Mouse (Mus musculus) natural killer cell, adult 2 months (primary cell): ENCODE data around the gene Ces2a.

Experiments
- DNase-seq, 2 experiments: peaks; one replicate each; pipeline ENCODE4 v3.0.0; 2022; ENCODE audit warnings: low spot score in 2 of 2

Ces2a gene

GRCm38 (mm10) chr8:104733753-104734152 lies at the start of gene Ces2a:
Gene Ces2a, plus strand, starts transcription at chr8:104734003.
- no peak for DNase-seq

DNA sequence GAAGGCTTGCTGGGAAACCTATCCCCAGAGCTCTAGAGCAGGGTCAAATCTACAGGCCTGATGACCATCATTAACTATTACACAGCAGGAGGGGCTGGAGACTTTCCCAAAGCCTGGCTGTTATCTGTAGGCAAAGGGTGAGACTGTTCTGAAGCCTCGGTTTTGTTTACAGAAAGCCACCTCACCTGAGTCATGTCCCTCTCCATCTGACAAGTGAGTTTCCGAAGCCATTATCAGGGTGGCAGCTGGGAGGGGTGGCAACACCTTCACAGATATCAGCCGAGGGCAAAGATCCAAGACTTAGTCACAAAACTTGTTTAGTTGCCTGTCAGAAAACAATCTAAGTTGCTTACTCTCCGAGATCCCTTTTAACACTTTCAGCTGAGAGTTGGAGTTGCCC lies 45.4 kb upstream of the Ces2a start:
- no peak for DNase-seq

GRCm38 (mm10) chr8:104698556-104698955 lies 35.2 kb upstream of the Ces2a start:
- DNase-seq, result no peak

DNA sequence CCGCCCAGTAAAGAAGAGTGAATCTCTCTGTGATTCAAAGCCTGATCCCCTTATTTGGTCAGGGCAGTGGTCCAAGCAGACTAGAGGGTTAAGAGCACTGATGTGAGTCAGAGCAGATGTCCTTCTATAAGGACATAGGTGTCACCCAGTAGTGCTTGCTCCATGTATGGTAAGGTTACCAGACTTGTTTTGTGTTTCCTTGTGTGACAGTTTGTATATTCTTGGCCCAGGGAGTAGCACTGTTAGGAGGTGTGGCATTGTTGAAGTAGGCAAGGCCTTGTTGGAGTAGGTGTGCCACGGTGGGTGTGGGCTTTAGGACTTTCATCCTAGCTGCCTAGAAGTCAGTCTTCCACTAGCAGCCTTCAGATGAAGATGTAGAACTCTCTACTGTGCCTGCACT lies 31.9 kb upstream of the Ces2a start:
- DNase-seq, result no peak

DNA sequence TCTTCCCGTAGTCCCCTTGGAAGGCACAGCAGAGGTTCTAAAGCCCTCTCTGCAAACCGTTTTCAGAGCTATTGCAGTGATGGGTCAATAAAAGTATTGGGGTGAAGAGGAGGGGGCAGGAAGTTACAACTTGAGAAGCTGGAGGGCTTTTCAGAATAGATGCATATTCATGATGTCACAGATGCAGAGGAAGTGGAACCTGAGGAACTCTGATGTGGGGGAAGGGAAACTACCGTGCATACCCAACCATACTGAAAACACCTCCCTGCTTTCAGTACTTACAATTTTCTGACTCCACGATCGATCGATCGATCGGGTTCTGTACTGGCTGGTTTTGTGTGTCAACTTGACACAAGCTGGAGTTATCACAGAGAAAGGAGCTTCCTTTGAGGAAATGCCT lies 12.6 kb upstream of the Ces2a start:
- no peak for DNase-seq

DNA sequence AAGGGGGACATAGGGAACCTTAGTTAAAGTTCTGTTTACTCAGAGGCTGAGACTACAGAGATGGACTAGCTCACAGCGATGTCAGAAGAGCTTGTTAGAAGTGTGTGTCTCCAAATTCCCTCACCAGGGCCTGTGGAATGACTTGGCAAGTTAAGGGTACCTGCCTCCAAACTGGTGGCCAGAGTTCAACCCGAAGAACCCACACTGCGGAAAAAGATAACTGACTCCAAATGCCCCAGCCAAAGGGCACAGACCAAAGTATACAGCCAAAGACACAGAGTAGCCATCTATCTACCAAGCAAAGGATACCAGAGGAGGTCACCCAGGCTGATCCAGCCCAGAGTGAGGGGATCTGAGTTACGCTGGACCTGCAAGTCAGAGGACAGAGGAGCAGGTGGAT lies 2.4 kb upstream of the Ces2a start:
- DNase-seq, result no peak

DNA sequence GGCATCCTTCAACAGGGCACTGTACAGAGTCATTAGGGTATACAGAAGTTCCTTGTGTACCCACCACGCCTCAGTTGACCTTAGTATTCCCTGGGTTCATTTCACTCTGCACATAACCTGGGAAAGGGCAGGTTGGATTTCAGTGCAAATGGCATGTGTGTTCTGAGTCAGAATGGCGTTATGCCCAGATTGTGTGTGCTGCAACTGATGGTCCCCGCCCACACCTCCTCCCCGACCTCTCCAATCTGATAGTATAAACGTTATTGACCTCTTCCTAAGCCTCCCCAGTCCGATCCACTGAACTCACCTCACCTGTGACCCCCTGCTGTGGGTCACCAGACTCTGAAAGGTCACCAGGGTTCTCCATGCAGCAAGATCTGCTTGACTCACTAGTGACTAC lies 1.8 kb upstream of the Ces2a start:
- no peak for DNase-seq

DNA sequence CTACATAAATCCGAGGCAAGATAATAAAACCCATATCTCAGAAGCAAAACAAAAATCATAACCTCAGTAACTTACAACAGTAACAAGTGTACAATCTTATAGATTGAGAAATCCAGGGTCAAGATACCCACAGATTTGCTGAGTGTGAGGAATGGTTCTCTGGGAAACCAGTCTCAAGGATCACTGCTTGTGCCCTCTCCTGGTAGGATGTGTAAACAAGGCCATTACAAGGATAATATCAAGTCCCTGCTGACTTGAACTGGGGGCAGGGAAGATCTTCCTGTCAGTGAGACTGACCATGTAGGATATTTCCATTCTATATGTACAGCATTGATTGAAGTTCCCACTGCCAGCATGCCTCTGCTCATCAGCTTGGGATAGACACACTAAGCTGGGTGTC lies 8.2 kb downstream of the Ces2a start:
- DNase-seq, result no peak

DNA sequence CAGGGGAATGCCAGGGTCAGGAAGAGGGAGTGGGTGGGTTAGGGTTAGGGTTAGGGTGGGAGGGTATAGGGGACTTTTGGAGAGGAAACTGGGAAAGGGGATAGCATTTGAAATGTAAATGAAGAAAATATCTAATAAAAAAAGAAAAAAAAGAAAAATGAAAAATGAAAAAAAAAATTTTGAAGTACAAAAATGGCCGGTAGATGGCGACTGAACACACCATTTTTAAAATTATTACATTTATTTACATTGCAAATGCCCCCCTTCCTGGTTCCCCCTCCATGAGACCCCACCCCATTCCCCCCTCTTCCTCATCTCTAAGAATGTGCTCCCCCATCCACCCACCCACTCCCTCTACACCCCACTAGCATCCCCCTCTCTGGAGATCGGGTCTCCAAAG lies 9.6 kb downstream of the Ces2a start:
- no peak for DNase-seq

GRCm38 (mm10) chr8:104752818-104753217 lies 19.0 kb downstream of the Ces2a start:
- no peak for DNase-seq

GRCm38 (mm10) chr8:104757621-104758020 lies 23.8 kb downstream of the Ces2a start:
- no peak for DNase-seq

DNA sequence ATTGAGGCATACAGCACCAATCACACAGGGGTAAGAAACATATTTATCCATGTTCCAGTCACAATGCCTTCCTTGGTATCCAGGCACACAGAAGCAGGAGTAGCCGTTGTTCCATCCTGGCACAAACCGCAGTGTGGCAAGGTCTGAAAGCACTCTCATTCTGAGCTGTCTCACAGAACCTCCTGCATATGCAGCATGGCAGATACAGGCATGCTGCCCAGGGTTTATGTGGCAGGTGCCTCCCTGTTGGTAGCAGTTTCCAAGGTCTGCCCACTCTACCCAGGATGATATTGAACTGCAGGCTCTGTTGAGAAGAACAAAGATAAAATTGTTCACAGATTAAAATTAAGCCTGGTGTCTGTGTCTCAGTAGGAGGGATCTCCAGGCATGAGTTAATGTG lies 24.4 kb downstream of the Ces2a start:
- no peak for DNase-seq

GRCm38 (mm10) chr8:104761126-104761525 lies 27.3 kb downstream of the Ces2a start:
- no peak for DNase-seq

GRCm38 (mm10) chr8:104766485-104766884 lies 32.7 kb downstream of the Ces2a start:
- no peak for DNase-seq

DNA sequence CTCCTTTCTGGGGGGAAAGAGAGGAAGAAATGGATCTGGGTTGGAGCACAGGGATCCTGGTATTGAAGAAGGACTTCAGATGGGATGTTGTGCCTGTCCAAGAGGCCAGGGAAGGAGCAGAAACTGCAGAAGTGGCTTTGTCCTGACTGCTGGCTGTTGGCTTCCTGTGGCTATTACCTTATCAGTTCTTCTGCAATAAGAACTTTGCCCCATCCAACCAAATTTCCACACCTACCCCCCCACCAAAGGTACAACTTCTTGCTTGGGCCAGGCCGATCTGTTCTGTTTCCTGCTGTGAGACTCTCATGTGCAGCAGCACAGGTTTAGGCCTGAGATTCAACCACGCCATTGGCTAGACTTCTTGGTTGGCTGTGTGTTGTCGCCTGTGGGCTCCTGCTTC lies 36.6 kb downstream of the Ces2a start:
- DNase-seq, result no peak

DNA sequence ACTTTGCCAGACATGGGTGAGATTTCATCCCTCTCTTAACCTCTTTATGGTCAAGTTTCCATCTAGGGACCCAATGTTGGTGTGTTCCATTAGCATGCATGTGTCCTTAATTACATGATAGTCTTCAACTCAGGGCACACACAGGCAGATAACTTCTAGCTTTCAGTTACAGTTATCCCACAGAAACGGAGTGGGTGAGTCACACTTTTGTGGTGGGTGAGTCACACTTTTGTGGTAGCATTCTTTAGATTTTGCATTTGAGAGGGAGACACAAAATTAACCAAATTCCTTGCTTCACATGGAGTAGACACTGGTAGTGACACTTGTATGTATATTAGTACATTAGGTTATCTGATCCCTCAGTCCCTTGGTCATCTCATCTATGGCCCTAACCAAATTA lies 53.2 kb downstream of the Ces2a start:
- DNase-seq, result no peak

DNA sequence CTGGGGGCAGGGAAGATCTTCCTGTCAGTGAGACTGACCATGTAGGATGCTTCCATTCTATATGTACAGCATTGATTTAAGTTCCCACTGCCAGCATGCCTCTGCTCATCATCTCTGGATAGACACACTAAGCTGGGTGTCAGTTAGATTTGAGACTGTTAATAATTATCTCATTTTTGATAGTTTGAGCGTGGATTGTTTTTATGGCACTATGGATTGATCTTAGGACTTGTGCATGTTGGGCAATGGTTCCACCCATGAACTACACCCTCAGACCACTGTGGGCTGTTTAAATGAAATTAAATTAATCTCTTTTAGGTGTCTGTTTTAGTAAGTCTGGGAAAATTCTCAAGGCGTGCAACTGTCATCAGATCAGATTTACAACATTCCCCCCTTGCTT lies 55.1 kb downstream of the Ces2a start:
- no peak for DNase-seq

DNA sequence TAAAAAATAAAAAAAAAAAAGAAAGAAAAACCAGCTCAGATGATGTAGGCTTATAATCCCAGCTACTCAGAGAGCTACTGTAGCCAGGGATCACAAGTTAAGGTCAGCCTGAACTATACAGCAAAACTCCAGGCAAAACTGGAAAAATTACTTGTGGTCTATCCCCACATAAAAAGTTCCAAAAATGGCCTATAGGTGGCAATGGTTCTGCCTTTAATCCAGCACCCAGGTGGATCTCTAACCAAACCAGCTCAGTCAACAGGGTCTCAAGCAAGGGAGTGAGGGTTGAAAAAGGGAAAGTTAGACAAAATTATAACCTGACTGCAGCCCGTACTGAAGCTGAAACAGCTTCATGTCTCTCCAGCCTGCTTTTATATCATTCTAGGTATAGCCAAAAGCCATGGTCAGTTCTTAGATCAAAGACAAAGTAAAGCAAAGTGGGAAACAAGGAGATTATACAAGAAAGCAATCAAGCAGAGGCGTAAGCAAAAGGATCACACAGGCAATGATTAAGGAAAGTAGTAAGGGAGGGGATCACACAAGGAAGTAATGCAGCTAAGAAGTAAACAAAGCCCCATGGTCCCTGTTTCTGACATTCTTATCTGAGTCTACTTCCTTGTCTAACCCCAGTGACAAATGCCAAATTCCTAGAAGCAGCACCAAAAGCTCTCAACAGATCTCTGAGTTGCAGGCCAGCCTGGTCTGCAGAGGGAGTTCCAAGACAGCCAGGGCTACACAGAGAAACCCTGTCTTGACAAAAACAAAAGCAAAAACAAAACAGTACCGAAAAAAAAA lies 56.3 kb downstream of the Ces2a start:
- DNase-seq, result peak in 1 of 2 experiments; percentile 7
